Mouse (Mus musculus) macrophage (primary cell): Measurements from ENCODE around the gene Trim80. TPM values are rescaled to one million over a fixed set of nuclear protein-coding genes. Genes with fewer than 3 reads are reported as not detected.

ENCODE experiments used
- H3K27ac ChIP-seq: fragments of 350-480 bp; formaldehyde crosslinking; 2 replicates; pipeline ENCODE4 v1.9.0; 2021
- H3K36me3 ChIP-seq: fragments of 350-480 bp; formaldehyde crosslinking; 2 replicates; pipeline ENCODE4 v1.9.0; 2021; ENCODE audit errors: inconsistent target
- H3K4me3 ChIP-seq: fragments of 350-480 bp; formaldehyde crosslinking; 2 replicates; pipeline ENCODE4 v1.9.0; 2021; ENCODE audit errors: inconsistent target
- H3K79me2 ChIP-seq: fragments of 350-480 bp; formaldehyde crosslinking; 2 replicates; pipeline ENCODE4 v1.9.0; 2021; ENCODE audit errors: inconsistent target
- WGBS: methylation state at CpG from one replicate; pipeline ENCODE4 v1.1.7; 2026; ENCODE audit warnings: inconsistent platforms; ENCODE audit not compliant: missing documents; 5-methylcytosine and 5-hydroxymethylcytosine counted together
- polyA plus RNA-seq: library from polyadenylated mRNA; stranded (reverse); fragments of 250-400 nt; gene quantifications from 3 replicates; pipeline ENCODE4 v1.2.4, GENCODE M21; 2018; ENCODE audit warnings: inconsistent platforms
- total RNA-seq, 78 experiments: library from RNA; depleted of rRNA; stranded (reverse); fragments of 250-400 nt; gene quantifications; 1 replicate in 9 of 78; 2 replicates in 24 of 78; 3 replicates in 43 of 78; 4 replicates in 2 of 78; pipeline ENCODE4 v1.2.4; 2018; ENCODE audit warnings: inconsistent platforms in 56 of 78

The Trim80 gene
- not detected for total RNA-seq (2018; cell fraction: chromatin; rRNA removed)
- total RNA-seq (2018; cell fraction: cytosol; rRNA removed): not detected
- total RNA-seq (2018; cell fraction: nucleus; rRNA removed): not detected
- polyA plus RNA-seq: not detected in 3 replicates

DNA sequence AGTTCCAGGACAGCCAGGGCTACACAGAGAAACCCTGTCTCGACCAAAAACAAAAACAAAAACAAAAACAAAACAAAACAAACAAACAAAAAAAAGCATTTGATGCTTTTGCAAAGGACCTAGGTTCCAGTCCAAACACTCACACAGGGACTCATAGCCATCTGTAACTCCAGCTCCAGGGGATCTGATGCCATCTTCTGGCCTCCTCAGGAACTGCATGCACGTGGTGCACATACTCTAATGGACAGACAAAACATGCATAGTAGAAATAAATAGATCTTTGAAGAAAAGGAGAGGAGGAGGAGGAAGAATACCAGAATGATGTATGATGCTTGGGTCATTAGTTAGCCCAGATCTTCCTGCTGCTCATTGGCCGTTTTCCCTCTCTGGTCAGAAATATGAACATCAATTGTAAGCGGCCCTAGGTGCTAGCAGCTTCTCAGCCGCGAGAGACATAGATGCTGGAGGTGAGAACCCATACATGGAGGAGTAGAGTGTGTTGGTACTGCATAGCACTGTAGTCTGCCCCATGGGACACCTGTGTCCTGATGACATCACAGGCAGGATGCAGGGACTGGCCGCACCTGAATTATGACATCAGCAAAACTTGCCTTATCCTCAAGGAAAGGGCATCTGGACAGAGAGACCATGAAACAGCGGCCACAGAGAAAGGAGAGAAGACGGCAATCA, at the start of gene Trim80:
TSS of gene Trim80 (plus strand) at position 640 of the 690 bp plus-strand sequence.
- H3K4me3 ChIP-seq: no peak within 1 kb of the TSS
- H3K79me2 ChIP-seq: no peaks in the 10 kb centered on the region
- H3K27ac ChIP-seq: peak within 1 kb of the TSS; percentile 31
- WGBS: 98% methylated on average over 9 of the region's 9 CpGs
- H3K36me3 ChIP-seq: no peaks in the 10 kb centered on the region

DNA sequence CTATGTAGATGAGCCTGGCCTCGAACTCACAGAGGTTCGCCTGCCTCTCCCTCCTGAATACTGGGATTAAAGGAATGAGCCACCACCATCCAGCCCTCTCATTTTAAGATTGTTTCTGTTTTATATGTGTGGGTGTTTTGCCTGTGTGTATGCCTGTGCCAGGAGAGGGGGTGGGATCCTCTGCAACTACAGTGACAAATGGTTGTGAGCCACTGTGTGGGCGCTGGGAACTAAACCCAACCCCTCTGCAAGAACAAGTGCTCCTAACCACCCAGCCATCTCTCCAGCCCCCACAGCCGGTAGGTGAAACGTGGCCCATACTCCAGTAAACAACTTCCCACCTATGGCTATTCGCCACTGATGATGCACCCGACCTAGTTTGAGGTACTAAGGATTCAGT, 49.0 kb upstream of the Trim80 start:
- Histone ChIP-seq H3K36me3 (no peaks in the 10 kb centered on the region), H3K27ac (no peak overlapping the region), H3K4me3 (no peak overlapping the region), H3K79me2 (no peaks in the 10 kb centered on the region)
- WGBS: 94% methylated on average over 7 of the region's 7 CpGs

DNA sequence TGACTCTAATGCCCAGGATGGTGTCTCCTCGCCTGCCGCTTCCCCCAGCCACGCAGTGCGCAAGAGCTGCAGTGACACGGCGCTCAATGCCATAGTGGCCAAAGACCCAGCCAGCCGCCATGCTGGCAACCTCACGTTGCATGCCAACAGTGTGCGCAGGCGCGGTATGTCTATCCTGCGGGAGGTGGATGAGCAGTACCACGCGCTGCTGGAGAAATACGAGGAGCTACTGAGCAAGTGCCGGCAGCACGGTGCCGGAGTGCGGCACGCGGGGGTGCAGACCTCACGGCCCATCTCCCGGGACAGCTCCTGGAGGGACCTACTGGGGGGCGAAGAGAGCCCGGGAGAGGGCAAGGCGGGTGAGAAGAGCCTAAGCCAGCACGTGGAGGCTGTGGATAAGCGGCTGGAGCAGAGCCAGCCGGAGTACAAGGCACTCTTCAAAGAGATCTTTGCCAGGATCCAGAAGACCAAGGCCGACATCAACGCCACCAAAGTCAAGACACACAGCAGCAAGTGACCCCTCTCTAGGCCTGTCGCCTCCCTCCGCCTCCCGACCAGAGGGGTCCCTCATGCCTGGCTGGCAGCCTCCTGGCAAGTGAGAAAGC, 46.5 kb upstream of the Trim80 start:
- Histone ChIP-seq H3K27ac (no peak overlapping the region), H3K4me3 (no peak overlapping the region), H3K79me2 (no peaks in the 10 kb centered on the region), H3K36me3 (no peaks in the 10 kb centered on the region)
- WGBS: 91% methylated on average over 34 of the region's 34 CpGs

DNA sequence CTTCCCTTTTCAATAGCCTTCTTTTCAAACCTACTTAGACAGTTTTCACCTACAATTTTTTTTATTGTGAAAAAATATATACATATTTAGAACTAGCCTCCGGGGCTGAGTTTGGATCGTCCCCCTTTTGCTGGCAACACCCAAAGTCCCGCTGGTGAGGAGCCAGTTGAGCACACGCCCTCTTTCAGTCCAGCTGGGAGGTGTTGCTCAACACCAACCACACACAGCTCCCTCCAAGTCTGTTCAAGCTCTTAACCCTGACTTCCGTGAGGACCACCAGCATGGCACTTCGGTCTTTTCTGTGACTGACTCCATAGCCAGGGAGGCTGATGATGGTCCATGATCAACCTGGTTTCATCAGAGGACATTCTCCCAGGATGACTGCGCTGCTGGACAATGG, 42.3 kb upstream of the Trim80 start:
- Histone ChIP-seq H3K4me3 (no peak overlapping the region), H3K79me2 (no peaks in the 10 kb centered on the region), H3K27ac (no peak overlapping the region), H3K36me3 (no peaks in the 10 kb centered on the region)
- 36% methylated on average over 7 of the region's 7 CpGs for WGBS

DNA sequence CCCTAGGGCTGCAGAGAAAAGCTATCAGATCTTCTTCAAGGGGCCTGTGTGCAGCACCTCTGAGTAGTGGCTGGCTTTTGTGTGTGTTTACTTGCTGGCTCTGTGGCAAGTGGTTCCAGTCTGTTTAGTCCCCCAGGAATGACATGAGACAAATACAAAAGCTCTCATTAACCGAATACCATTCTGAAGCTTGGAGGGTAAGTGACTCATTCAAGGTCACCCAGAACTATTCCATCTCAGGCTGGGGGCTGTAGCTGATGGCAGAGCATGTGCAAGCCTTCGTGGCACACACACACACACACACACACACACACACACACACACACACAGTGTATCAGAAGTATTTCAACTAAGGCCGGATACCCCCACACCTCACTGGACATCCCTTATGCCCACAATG, 40.2 kb upstream of the Trim80 start:
- Histone ChIP-seq H3K79me2 (peaks cover 11% of the 10 kb centered on the region; the same call in 1 of the 2 replicates), H3K4me3 (no peak overlapping the region), H3K27ac (no peak overlapping the region), H3K36me3 (no peaks in the 10 kb centered on the region)
- WGBS: 90% methylated on average over 2 of the region's 3 CpGs

DNA sequence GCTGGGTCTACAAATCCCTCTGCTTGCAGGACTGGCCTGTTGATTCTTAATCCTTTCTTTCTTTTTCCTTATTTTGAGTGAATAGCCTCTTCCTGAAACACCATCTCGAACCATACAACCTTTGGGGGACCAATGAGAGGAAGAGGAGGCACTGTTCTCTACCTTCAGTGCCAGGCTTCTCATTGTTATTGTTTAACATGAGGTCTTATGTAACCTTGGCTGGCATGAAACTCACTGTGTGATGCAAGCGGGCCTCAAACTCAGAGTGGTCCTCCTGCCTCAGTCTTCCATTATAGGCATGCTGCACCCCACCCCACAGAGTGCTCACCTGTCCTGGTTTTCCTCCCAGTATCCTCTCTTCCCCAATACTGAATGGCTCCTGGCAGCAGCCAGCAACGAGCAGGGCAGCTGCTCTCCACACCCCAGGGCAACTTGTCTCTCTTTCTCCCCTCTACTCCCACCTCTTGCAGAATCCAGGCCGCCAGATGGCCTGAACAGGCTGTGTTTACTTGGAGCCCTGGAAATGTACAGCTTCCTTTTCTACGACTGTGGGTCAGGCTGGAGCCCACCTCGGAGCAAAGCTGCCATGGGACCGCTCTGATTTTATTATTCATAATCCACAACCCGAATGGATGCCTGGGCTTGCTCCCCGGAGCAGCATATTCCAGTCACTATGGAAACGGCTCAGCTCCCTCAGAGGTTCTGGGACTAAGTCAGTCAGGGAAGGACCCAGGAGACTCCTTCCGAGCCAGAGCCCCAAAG, 39.5 kb upstream of the Trim80 start:
- WGBS: 74% methylated on average over 11 of the region's 11 CpGs
- Histone ChIP-seq H3K27ac (no peak overlapping the region), H3K79me2 (peaks cover 12% of the 10 kb centered on the region; the same call in 1 of the 2 replicates), H3K4me3 (no peak overlapping the region), H3K36me3 (no peaks in the 10 kb centered on the region)

DNA sequence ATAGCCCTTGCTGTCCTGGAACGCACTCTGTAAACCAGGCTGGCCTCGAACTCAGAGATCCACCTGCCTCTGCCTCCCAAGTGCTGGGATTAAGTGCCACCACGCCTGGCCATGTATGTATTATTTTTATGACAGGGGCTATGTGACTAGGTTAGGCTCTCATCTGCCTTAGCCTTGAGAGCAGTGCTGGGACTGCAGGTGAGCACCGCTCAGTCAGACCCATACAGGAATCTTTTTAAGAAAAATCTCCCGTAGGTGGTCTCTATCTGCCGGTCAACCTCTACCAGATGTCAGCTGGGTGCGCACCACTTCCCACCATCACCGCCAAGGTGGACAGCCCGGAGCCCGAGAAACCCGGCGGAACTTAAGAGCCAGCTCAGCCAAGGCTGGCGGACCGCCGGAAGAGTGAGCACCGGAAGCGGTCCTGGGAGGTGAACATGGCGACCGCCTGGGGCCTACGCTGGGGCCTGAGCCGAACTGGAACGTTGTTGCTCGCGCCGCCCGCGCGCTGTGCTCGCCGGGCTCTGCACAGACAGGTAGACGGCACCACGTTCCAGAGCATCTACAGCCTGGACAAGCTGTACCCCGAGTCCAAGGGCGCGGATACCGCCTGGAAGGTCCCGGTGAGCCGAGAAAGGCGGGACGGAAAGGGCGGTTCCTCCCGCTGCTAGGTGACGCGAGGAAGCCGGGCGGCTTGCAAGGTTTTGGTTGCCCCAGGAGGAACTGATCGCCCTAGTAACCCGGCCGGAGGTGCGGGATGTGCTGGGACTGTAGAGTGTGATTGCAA, 36.8 kb upstream of the Trim80 start, which contains the start of gene Mrpl58:
TSS of gene Mrpl58 (plus strand) at position 415 of the 787 bp plus-strand sequence.
- Histone ChIP-seq H3K79me2 (peaks cover 12% of the 10 kb centered on the region; the same call in 1 of the 2 replicates), H3K27ac (peak within 1 kb of the TSS; percentile 49), H3K36me3 (no peaks in the 10 kb centered on the region), H3K4me3 (peak within 1 kb of the TSS; percentile 63)
- WGBS: 5% methylated on average over 37 of the region's 50 CpGs

DNA sequence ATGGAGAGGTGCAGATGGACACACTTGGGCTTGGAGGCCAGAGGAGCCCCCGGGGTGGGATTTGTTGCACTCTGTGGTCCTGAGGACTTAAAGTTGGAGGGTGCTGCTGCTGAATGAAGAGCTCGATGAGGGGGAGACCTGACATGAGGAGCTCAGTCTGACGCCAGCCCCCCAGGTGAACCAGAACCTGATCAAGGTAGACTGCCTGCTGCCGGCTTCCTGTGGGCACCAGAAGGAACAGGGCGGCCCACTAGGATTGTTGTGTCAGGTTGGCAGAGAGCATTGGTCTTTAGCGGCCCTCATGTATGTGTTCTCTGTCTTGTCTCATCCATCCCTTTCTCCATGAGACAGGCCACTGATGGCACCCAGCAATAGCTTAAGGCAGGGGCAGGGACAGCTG, 34.6 kb upstream of the Trim80 start:
- Histone ChIP-seq H3K4me3 (no peak overlapping the region), H3K27ac (no peak overlapping the region), H3K36me3 (no peaks in the 10 kb centered on the region), H3K79me2 (peaks cover 12% of the 10 kb centered on the region; the same call in 1 of the 2 replicates)
- 97% methylated on average over 6 of the region's 6 CpGs for WGBS

DNA sequence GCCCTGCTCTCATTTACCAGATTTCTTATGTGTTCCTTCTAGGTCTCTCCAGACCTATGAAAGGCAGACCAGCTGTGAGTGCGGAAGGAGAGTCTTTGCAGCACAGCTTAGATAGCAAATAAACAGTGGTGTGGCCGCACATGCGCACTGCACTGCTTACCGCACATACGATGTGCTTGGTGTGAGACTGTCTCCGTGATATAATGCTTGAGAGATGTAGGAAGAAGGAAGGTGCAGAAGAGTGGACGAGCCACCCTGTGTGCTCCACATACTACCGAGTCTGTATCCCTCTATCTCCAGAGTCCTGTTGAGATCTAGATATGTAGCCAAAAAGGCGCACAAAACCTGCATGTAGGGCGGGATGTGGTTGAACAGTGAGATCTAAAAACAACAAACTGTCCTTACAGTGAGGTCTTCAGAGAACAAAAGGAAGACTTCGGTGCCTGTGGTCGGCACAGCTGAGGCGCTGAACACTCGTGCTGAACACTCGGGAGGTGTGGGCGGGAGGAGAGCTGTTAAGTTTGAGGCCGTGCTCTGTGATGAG, 33.4 kb upstream of the Trim80 start:
- H3K27ac ChIP-seq: no peak overlapping the region

DNA sequence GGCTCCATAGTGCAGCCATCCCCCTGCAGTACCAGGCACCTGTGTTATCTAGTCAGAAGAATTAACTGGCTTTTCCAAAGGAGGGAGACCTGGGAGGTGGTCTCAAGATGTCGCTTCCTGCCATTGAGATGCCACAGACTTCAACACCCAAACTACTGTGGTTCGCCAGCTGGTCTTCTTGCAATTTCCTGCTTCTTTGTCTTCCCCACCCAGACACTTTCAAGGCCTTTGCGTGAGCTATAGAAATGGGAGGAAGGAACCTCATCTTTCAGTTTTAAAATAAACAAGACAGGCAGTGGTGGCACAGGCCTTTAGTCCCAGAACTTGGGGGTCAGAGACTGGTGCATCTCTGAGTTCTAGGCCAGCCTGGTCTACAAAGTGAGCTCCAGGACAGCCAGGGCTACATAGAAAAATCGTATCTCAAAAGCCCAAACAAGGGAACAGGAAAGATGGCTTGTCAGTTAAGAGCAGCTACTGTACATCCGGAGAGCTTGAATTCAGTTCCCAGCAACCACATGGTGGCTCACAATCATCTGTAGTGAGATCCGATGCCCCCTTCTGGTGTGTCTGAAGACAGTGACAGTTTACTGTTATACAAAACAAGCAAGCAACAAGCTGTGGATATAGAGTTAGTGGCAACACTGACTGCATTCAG, 32.0 kb upstream of the Trim80 start:
- H3K27ac ChIP-seq: no peak overlapping the region
- peaks cover 12% of the 10 kb centered on the region; the same call in 1 of the 2 replicates for H3K79me2 ChIP-seq
- no peaks in the 10 kb centered on the region for H3K36me3 ChIP-seq
- 41% methylated on average over 6 of the region's 6 CpGs for WGBS
- no peak overlapping the region for H3K4me3 ChIP-seq

More for the DNA sequence above, 33.4 kb upstream of the Trim80 start:
- Histone ChIP-seq H3K36me3 (no peaks in the 10 kb centered on the region), H3K4me3 (no peak overlapping the region), H3K79me2 (peaks cover 12% of the 10 kb centered on the region; the same call in 1 of the 2 replicates)
- 91% methylated on average over 16 of the region's 17 CpGs for WGBS

DNA sequence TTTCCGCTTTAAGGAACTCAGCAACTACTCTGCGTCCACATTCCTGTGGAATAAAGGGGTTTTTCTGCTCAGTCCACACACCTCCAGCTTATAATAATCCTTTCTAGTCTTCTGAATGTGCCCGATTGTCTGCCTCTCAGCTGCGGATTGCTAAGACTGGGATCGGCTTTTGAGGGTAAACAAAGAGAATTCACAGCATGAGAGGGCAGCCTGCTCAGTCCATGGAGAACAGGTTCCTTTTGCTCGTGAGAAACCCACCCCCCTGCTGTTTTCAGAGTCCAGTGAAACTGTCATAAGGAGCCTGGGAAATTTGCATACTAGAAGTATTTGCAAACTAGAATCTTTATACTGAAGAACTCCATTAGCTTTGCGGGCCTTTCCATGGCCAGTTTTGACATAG, 30.8 kb upstream of the Trim80 start:
- Histone ChIP-seq H3K27ac (no peak overlapping the region), H3K79me2 (peaks cover 6% of the 10 kb centered on the region; the same call in 1 of the 2 replicates), H3K4me3 (no peak overlapping the region), H3K36me3 (no peaks in the 10 kb centered on the region)
- WGBS: 97% methylated on average over 7 of the region's 7 CpGs

DNA sequence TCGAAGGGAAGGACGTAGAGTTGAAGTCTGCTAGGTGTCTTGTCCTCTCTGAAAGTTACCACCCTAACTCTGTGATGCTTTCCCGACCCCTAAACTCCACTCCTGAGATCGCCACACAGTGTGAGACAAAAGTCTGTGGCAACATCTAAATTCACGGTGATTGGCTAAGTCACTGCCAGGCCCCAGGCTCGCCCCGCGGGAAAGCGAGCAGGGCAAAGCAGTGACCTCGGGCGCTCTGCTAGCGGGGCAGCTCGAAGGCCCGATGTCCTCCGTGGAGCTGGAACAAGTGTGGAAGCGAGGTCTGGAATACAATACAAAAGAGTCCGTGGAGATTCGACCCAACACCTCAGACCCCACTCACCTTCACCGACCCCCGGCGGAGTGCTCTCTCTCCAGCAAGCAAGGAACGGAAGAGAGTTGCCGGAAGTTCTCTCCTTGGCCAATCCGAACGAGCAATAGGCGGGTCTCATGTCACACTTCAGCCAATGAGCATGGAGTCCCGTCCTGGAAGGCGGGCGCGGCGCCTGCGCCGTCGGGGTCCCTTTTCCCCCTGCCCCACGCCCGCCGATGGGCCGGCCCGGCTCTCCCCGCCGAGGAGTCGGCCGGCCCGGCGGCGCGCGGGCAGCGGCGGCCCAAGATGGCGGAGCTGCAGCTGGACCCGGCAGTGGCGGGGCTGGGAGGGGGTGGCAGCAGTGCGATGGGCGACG, 20.7 kb upstream of the Trim80 start, which contains the start of the genes Atp5h and Kctd2:
TSS of gene Atp5h (minus strand) at position 432 of the 707 bp plus-strand sequence.
TSS of gene Kctd2 (plus strand) at position 598 of the 707 bp plus-strand sequence.
- peaks cover 18% of the 10 kb centered on the region; the same call in 1 of the 2 replicates for H3K36me3 ChIP-seq
- under 1% methylated on average over 53 of the region's 56 CpGs for WGBS
- peak within 1 kb of the TSS; percentile 84 for H3K4me3 ChIP-seq
- H3K27ac ChIP-seq: peak within 1 kb of the TSS; percentile 36
- peaks cover 39% of the 10 kb centered on the region for H3K79me2 ChIP-seq
